Mouse (Mus musculus) fat pad, adult 2 months (tissue): ENCODE measurements around the gene 5430402E10Rik.
"Not testable (repeated sequence)": the region's sequence is repeated elsewhere in the genome, so short reads cannot be mapped to it uniquely, and the experiment has no call there.

ENCODE experiments used
- DNase-seq: peaks from one replicate; pipeline ENCODE4 v3.0.0-alpha.2; 2011; ENCODE audit warnings: low read depth, low spot score; ENCODE audit errors: extremely low read depth

Gene 5430402E10Rik

GRCm38 (mm10) chrX:77924962-77925361 lies at the start of gene 5430402E10Rik:
TSS of gene 5430402E10Rik (minus strand) at chrX:77925062.
- DNase-seq = not testable (repeated sequence)

- DNase-seq = not testable (repeated sequence)
Observed at GRCm38 (mm10) chrX:77880033-77880432, 44.8 kb downstream of the 5430402E10Rik start.
